Mouse (Mus musculus) stomach, postnatal 0 days (tissue): ENCODE data around the gene Ppp3r1. TPM values are rescaled to one million over a fixed set of nuclear protein-coding genes. Genes with fewer than 3 reads are reported as not detected.
A peak's percentile ranks its signal among the peaks of the same experiment; 100 is the strongest.

Experiments
- ATAC-seq: fragments of 200-750 bp; cut with Nextera tagmentation; 2 replicates; pipeline ENCODE4 v1.8.0; 2017; ENCODE audit not compliant: low FRiP score, low TSS enrichment
- DNase-seq: peaks from one replicate; pipeline ENCODE4 v3.0.0-alpha.2; 2016; ENCODE audit warnings: low spot score
- H3K27ac ChIP-seq: fragments of 300-500 bp; sonication (generic); replicated peaks from 2 replicates; pipeline ENCODE4 v1.5.1; 2014; ENCODE audit warnings: mild to moderate bottlenecking, control low read depth
- H3K27me3 ChIP-seq: fragments of 300-500 bp; sonication (generic); 2 replicates; pipeline ENCODE4 v1.6.1; 2014; ENCODE audit warnings: low read length; ENCODE audit not compliant: control insufficient read depth, insufficient read depth
- H3K36me3 ChIP-seq: fragments of 300-500 bp; sonication (generic); 2 replicates; pipeline ENCODE4 v1.6.1; 2014; ENCODE audit warnings: low read length, mixed read lengths; ENCODE audit not compliant: control insufficient read depth, insufficient read depth
- H3K4me1 ChIP-seq: fragments of 300-500 bp; sonication (generic); replicated peaks from 2 replicates; pipeline ENCODE4 v1.6.1; 2014; ENCODE audit warnings: antibody characterized with exemption; ENCODE audit not compliant: control insufficient read depth, insufficient read depth
- H3K4me2 ChIP-seq: fragments of 300-500 bp; sonication (generic); replicated peaks from 2 replicates; pipeline ENCODE4 v1.6.1; 2014; ENCODE audit warnings: low read depth, mild to moderate bottlenecking, control low read depth, moderate library complexity
- H3K4me3 ChIP-seq: fragments of 300-500 bp; sonication (generic); 2 replicates; pipeline ENCODE4 v1.5.1; 2014; ENCODE audit warnings: low read depth, low read length, control low read depth
- H3K9ac ChIP-seq: fragments of 300-500 bp; sonication (generic); 2 replicates; pipeline ENCODE4 v1.6.1; 2014; ENCODE audit warnings: mild to moderate bottlenecking, low read length, control low read depth, mixed read lengths
- H3K9me3 ChIP-seq: fragments of 300-500 bp; sonication (generic); 2 replicates; pipeline ENCODE4 v1.6.1; 2016; ENCODE audit warnings: low read length; ENCODE audit not compliant: control insufficient read depth
- CTCF ChIP-seq: IDR thresholded peaks from 2 replicates; pipeline ENCODE4 v1.5.1; 2016; ENCODE audit warnings: antibody characterized with exemption, low read depth, mild to moderate bottlenecking, moderate library complexity
- EP300 ChIP-seq: optimal IDR thresholded peaks from 2 replicates; pipeline ENCODE3; 2016; ENCODE audit warnings: antibody characterized with exemption
- WGBS: fragments of 180-500 bp; shearing (Covaris S2); extraction: QIAGEN DNeasy Blood & Tissue Kit; methylation state at CpG from one replicate; pipeline ENCODE4 v1.1.7; 2014; 5-methylcytosine and 5-hydroxymethylcytosine counted together
- polyA plus RNA-seq: library from polyadenylated mRNA; unstranded; fragments of >200 nt; fragmentation: Nextera tagmentation; extraction: Ambion mirVana; gene quantifications from 2 replicates; pipeline ENCODE4 v1.2.1, GENCODE M21; 2015

The Ppp3r1 gene
- polyA plus RNA-seq, 1 experiment from 2014 or later: 77.9 TPM

- DNase-seq: peak; percentile 94
- under 1% methylated on average over 65 of the region's 65 CpGs for WGBS
- Histone ChIP-seq H3K9me3 (no peaks in the 10 kb centered on the region), H3K4me2 (peak within 1 kb of the TSS; percentile 71), H3K27ac (peak within 1 kb of the TSS; percentile 83), H3K36me3 (no peaks in the 10 kb centered on the region), H3K4me3 (peak within 1 kb of the TSS; percentile 90), H3K9ac (peak within 1 kb of the TSS; percentile 85), H3K27me3 (no peaks in the 10 kb centered on the region), H3K4me1 (no peaks in the 10 kb centered on the region; the same call in none of the 2 replicates)
- ATAC-seq: peak; percentile 99
- peak; percentile 92 for TF ChIP-seq EP300
- TF ChIP-seq CTCF: no peak
Measured at GRCm38 (mm10) chr11:17211258-17212140, 52.4 kb downstream of the Ppp3r1 start, which contains the start of gene Pno1. Pno1 (minus strand) TSS chr11:17211568.

- Histone ChIP-seq H3K27me3 (no peaks in the 10 kb centered on the region), H3K9me3 (no peaks in the 10 kb centered on the region), H3K4me2 (peak overlapping the region; percentile 71), H3K9ac (peak overlapping the region; percentile 85), H3K4me1 (no peaks in the 10 kb centered on the region; the same call in none of the 2 replicates), H3K4me3 (peak overlapping the region; percentile 90), H3K36me3 (no peaks in the 10 kb centered on the region), H3K27ac (peak overlapping the region; percentile 83)
- no peak for TF ChIP-seq CTCF
- TF ChIP-seq EP300: no peak
- ATAC-seq: no peak
- DNase-seq: no peak
- WGBS: 3% methylated on average over 10 of the region's 10 CpGs
Measured at GRCm38 (mm10) chr11:17212141-17212495, 53.1 kb downstream of the Ppp3r1 start.

GRCm38 (mm10) chr11:17212903-17213509 is 53.9 kb downstream of the Ppp3r1 start:
- Histone ChIP-seq H3K27me3 (no peaks in the 10 kb centered on the region), H3K4me3 (no peak overlapping the region), H3K27ac (no peak overlapping the region), H3K4me1 (no peaks in the 10 kb centered on the region; the same call in none of the 2 replicates), H3K4me2 (peak overlapping the region; percentile 71), H3K9ac (no peak overlapping the region; the same call in 1 of the 2 replicates), H3K36me3 (no peaks in the 10 kb centered on the region), H3K9me3 (no peaks in the 10 kb centered on the region)
- TF ChIP-seq EP300 (no peak), CTCF (no peak)
- WGBS: 45% methylated on average over 5 of the region's 5 CpGs
- no peak for ATAC-seq
- DNase-seq: no peak

GRCm38 (mm10) chr11:17215475-17215874 is 56.4 kb downstream of the Ppp3r1 start:
- no peak overlapping the region for H3K9ac ChIP-seq
- ATAC-seq (no peak), DNase-seq (no peak)
- H3K27ac ChIP-seq: no peak overlapping the region
- no peaks in the 10 kb centered on the region; the same call in none of the 2 replicates for H3K4me1 ChIP-seq
- H3K4me3 ChIP-seq: no peak overlapping the region
- H3K4me2 ChIP-seq: no peak overlapping the region
- TF ChIP-seq CTCF: no peak
- no peak for TF ChIP-seq EP300
- WGBS: 87% methylated on average over 3 of the region's 3 CpGs
- H3K36me3 ChIP-seq: no peaks in the 10 kb centered on the region
- no peaks in the 10 kb centered on the region for H3K9me3 ChIP-seq
- H3K27me3 ChIP-seq: no peaks in the 10 kb centered on the region

- ATAC-seq: no peak
- 92% methylated on average over 8 of the region's 8 CpGs for WGBS
- no peak for DNase-seq
Measured at GRCm38 (mm10) chr11:17221126-17221525, 62.1 kb downstream of the Ppp3r1 start.

More at GRCm38 (mm10) chr11:17221126-17221525, 62.1 kb downstream of the Ppp3r1 start:
- TF ChIP-seq EP300: no peak
- no peak for TF ChIP-seq CTCF
- Histone ChIP-seq H3K27ac (no peak overlapping the region), H3K4me3 (no peak overlapping the region), H3K9me3 (no peaks in the 10 kb centered on the region), H3K4me1 (no peaks in the 10 kb centered on the region), H3K9ac (no peak overlapping the region), H3K36me3 (peaks cover under 1% of the 10 kb centered on the region; the same call in 1 of the 2 replicates), H3K27me3 (no peaks in the 10 kb centered on the region), H3K4me2 (no peak overlapping the region)
